Mouse (Mus musculus): ENCODE results near the gene Gm10340. TPM values are rescaled to one million over a fixed set of nuclear protein-coding genes. Genes with fewer than 3 reads are reported as not detected.
"Not testable (repeated sequence)": the region's sequence is repeated elsewhere in the genome, so short reads cannot be mapped to it uniquely, and the experiment has no call there.

Gm10340 gene
- not detected in 2 replicates for polyA plus RNA-seq (2012; rRNA removed)

- not testable (repeated sequence) for H3K27ac ChIP-seq (ENCODE audit: insufficient read depth, low read depth, low read length); H3K27me3 ChIP-seq (ENCODE audit: control insufficient read depth, insufficient read depth, low read length); H3K4me1 ChIP-seq (ENCODE audit: control insufficient read depth, insufficient read depth, insufficient read length, low read length); H3K4me3 ChIP-seq (ENCODE audit: low read depth, low read length); H3K36me3 ChIP-seq (ENCODE audit: control insufficient read depth, insufficient read depth, low read length)
- WGBS = 86% methylated on average over 2 of the region's 3 CpGs
These were observed at the start of gene Gm10340 for GRCm38 (mm10) chr14:3133697-3134096. Gm10340 (plus strand) TSS chr14:3133997.

GRCm38 (mm10) chr14:3116051-3116450 is 17.7 kb upstream of the Gm10340 start:
- H3K4me1 ChIP-seq (ENCODE audit: control insufficient read depth, insufficient read depth, insufficient read length, low read length); H3K4me3 ChIP-seq (ENCODE audit: low read depth, low read length); H3K27me3 ChIP-seq (ENCODE audit: control insufficient read depth, insufficient read depth, low read length); H3K36me3 ChIP-seq (ENCODE audit: control insufficient read depth, insufficient read depth, low read length); H3K27ac ChIP-seq (ENCODE audit: insufficient read depth, low read depth, low read length): not testable (repeated sequence)
- 90% methylated on average over 20 of the region's 25 CpGs for WGBS

- not testable (repeated sequence) for H3K4me1 ChIP-seq (ENCODE audit: control insufficient read depth, insufficient read depth, insufficient read length, low read length); H3K27ac ChIP-seq (ENCODE audit: insufficient read depth, low read depth, low read length); H3K36me3 ChIP-seq (ENCODE audit: control insufficient read depth, insufficient read depth, low read length); H3K27me3 ChIP-seq (ENCODE audit: control insufficient read depth, insufficient read depth, low read length); H3K4me3 ChIP-seq (ENCODE audit: low read depth, low read length)
- no CpG with 5 or more reads among the region's 2 CpGs for WGBS
These were observed 54.2 kb downstream of the Gm10340 start, which contains the start of gene Gm5795 for GRCm38 (mm10) chr14:3187955-3188354. Gm5795 (plus strand) TSS chr14:3188255.

Other genes with a start within 250 kb of the Gm10340 start
- gene Gm2888, start 104.0 kb upstream of the Gm10340 start, polyA plus RNA-seq (2012; rRNA removed) = not detected in 2 replicates
- gene Gm2897, start 84.7 kb upstream of the Gm10340 start, polyA plus RNA-seq (2012; rRNA removed) = not detected in 2 replicates
- not detected in 2 replicates for gene Gm5795, start 54.3 kb downstream of the Gm10340 start, polyA plus RNA-seq (2012; rRNA removed)
- gene D830030K20Rik, start 74.5 kb downstream of the Gm10340 start, polyA plus RNA-seq (2012; rRNA removed) = 0.08 TPM in 1 of 2 replicates, not detected in the other
- not detected in 2 replicates for gene Gm2956, start 198.6 kb downstream of the Gm10340 start, polyA plus RNA-seq (2012; rRNA removed)